Mouse (Mus musculus) adrenal gland, adult 2 months (tissue): ENCODE data around the gene H2afj. TPM values are rescaled to one million over a fixed set of nuclear protein-coding genes. Genes with fewer than 3 reads are reported as not detected.

ENCODE experiments used
- DNase-seq: peaks from one replicate; pipeline ENCODE4 v3.0.0; 2021
- polyA plus RNA-seq: library from polyadenylated mRNA; depleted of rRNA; stranded (reverse); fragments of >200 nt; gene quantifications from 2 replicates; pipeline ENCODE4 v1.2.3, GENCODE M21; 2012
- total RNA-seq, 2 experiments: library from RNA; stranded (reverse); gene quantifications; 2 replicates each; pipeline ENCODE4 v1.2.3; 2021

The H2afj gene
- total and polyA plus RNA-seq, 3 experiments = 168 to 681 (median 169) TPM

DNA sequence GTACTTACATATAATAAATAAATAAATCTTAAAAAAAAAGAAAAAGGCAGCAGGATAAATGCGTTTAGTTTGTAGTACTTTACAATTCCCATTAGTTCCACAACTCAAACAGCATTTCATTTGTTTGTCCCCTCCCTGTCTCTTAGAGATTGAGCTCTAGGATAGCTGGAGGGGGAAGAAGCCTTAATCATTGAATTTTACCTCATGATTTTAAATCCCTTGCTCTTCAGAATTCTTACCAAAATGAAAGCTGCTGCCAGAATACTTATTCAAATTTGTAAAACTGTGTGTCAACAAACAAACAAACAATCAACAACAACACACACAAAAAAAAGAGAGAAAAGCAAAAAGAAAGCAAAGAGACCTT lies 2.7 kb upstream of the H2afj start:
- no peak for DNase-seq

DNA sequence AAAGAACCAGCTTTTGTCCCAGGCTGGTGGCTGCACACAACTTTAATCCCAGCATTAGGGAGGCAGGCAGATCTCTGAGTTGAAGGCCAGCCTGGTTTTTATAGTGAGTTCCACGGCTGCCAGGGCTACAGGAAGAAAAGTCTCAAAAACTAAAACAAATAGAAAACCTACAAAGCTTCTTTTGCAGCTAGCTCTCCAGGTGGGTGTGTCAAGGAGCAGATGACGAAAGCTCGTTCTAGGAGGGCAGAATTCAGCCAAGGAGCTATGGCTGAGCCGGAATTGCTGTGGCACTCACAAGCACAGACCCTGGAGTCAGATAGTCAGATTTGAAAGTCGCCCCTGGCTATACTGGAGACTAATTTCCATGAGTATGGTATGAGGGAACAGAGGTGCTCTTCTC lies 1.2 kb upstream of the H2afj start:
- peak; percentile 26 for DNase-seq

DNA sequence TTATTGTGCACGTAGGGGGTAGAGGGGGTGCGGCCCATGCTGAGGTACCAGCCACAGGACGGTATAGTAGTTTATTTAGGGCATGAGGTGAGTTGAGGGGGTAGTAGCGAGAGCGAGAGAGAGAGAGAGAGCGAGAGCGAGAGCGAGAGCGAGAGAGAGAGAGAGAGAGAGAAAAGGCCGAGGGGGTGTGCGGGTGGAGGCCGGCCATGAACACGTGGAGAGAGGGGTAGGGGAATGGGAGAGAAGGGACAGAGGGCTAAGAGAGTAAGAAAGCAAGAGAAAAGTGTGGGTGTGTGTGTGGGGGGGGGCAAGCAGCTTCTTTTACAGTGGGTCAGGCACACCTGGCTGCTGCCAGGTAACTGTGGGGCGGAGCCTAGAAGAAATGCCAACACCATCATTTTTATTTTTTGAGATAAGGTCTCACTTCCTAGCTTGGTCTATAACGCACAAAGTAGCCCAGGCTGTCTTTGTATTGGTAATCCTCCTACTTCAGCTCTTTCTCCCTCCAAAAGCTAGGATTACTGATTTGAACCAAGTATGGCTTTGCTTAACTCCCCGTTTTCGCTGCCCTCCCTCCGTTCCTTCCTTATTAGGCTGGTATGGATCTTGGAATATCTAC lies 540 bp upstream of the H2afj start:
- DNase-seq = no peak

DNA sequence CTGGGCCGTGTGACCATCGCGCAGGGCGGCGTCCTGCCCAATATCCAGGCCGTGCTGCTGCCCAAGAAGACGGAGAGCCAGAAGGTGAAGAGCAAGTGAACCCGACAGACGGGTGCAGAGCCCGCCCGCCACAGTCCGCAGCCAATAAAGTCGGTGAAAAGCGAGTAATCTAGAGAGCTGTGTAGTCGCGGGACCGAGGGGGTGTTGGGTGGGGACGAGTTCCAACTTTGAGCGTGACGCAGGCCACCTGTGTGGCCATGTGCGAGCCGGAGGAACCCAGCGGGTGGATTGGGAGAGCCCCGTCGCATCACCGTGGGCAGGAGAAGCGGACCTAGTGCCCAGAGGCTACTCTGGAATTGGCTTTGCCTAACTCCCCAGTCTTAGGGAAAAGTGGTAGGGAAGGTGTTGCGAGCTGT lies 595 bp downstream of the H2afj start:
- DNase-seq = peak; percentile 65

DNA sequence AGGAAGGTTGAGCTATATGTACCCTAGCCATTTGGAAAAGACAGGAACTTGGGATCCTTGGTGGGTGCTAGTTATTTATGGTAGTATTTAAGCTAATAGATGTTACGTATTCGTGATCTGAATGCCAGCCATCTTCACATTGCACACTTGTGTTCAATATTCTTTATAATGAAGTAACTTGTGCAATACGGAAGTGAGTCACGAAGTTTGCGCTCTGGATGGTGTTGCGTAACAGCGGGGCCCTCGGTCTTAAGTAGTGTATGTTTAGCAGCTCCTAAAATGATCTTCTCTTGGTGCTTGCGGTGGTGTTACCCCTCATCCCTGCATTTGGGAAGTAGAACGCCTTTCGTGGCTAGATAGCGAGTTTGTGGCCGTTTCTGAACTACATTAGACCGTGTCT lies 1.0 kb downstream of the H2afj start:
- peak; percentile 72 for DNase-seq

DNA sequence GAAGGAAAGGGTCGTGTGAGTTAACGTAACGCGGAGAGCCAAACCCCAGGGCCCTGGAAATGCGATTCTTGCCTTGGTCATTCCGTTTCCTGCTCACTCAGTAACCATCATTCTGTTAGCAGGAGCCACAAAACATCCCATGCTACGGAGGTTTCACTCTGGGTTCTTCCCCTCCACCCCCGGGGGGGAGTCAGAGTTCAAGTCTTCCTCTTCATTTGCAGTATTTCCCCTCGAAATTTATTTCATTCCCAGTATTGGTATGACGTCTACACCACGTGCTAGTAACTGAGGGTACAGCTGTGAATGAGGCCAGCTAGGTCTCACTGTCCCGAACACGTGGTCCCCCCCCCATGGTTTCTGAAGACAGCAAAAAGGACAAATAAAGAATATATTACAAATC lies 1.6 kb downstream of the H2afj start:
- no peak for DNase-seq

DNA sequence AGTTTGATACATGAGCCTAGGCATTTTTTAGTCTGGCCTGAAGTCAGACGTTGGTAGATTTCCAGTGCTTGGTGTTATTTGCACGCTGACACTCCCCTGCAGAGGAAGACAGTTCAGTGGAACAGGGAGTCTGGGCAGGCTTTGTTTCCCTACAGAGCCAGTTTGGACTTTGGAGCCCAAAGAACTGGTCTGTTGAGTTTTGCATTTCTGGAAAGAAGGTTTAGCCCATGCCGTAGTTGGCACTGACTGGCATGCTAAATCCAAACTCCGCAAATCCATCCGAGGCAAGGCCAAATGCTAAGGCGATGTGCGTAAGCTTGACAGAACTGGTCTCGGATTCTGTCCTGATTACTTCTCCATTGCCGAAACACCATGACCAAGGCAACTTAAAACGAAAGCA lies 3.2 kb downstream of the H2afj start:
- DNase-seq = no peak

DNA sequence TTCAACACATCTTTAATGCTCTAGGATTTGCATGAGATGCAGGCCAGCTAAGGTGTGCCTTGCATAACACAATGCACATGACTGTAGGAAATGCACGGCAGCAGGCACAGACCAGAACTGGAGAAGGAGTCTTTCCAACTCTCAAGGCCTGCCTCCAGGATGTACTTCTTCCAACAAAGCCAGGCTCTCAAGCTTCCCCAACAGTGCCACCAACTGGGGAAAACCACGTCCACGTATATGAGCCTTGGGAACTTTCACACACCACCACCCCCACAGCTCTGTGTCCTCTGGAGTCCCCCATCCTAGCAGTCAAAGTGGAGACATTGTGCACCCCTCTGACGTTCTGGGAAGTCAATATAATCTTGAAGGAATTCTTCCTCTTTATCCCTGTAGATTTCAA lies 5.1 kb downstream of the H2afj start:
- DNase-seq = peak; percentile 33

DNA sequence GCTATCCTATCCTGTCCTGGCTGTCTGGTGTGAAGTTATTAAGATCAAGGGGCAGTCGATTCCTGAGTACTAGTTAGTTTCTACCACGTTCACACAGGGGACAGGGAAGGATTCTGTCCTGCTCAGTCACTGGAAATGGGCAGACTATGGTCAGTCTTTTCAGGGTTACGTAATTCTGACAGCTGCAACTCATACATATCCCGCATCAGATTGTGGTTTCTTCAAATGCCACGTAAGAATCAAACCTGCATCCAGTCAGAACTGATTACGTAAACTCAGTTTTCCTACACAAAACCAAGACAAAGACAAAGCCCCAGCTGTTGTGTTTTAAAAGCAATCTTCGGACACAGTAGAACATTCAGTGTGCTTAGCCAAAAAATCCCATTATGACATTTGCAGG lies 7.3 kb downstream of the H2afj start:
- DNase-seq = no peak

DNA sequence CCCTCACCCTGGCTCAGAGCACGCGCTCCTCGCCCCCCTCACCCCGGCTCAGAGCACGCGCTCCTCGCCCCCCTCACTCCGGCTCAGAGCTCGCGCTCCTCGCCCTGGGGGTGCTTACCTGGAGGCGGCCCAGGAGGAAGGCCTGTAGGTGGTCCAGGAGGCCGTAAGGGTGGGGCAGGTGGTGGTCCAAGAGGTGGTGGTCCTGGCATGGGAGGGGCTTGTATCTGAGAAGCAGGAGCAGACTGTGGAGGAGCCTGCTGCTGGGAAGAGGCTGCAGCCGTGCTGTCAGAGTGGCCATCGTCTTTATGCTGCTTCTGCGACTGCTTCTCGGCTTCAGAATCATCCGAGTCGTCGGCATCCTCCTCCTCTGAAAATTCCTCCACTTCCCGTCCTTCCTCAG lies 8.8 kb downstream of the H2afj start:
- no peak for DNase-seq

DNA sequence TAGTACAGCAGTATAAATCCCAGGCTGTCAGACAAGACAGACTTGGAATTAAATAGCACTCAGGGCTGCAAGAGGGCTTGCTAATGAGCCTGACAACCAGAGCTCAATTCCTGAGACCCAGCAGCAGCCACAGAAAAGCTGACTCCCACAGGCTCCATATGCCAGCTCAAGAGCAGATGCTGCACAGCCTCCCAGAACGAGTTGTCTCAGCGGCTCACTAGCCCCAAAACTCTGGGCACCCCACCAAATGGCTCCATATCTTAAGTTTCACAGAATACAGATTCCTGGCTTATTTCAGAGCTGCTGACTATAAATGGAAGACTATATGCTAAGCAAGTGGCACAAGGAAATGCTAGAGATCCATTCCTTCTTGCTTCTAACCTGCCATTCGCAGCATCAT lies 9.5 kb downstream of the H2afj start:
- no peak for DNase-seq

DNA sequence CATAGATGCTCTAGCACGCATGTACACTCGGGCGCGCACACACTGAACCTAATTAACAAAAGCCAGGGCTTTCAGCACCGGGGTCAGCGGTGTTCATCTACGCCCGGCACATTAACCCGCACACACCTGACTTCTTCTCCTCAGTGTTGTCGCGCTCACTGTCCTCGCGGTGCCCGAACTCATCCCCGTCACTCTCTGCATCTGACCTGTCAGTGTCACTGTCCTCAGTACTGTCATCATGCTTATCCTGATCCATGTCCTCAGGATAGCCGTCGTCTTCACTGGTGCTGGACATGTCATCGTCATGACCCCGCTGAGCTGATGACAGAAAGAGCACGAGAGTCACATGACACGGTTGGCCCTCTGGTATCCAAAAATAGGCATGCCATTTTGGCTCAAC lies 12.3 kb downstream of the H2afj start:
- no peak for DNase-seq

DNA sequence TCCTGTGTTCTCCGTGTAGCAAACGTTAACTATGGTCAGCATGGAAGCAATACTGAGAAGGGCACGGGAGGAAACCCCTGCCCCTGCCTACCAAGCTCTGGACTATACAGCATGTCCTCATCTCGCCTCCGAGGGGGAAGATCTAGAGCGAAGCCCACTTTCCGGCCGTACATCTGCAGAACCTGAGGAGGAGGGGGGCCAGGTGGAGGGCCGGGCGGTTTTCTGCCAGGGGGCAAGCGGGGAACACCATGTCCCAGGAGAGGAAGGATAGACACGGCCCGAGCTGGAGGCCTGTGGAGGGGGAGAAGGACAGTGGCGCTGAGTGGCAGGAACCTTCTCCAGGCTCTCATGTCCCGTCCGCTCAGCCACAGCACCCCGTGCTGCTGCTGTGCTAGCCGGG lies 13.0 kb downstream of the H2afj start:
- no peak for DNase-seq

DNA sequence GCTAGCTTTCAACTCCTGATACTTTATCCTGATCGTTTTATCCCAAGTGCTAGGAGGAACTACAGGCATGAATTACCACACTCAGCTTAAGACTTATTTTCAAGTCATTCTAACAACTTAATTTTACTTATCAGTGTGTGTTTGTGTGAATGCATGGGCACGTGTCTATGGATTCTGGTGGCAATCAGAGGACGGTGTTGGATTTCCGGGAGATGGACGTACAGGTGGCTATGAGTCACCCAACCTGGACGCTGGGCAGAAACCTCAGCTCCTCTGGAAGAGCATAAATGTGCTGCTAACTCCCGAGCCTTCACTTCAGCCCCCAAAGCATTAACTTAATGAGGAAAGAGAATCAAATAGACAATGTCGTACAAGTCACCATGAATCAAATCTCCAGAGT lies 16.9 kb downstream of the H2afj start:
- DNase-seq = no peak

DNA sequence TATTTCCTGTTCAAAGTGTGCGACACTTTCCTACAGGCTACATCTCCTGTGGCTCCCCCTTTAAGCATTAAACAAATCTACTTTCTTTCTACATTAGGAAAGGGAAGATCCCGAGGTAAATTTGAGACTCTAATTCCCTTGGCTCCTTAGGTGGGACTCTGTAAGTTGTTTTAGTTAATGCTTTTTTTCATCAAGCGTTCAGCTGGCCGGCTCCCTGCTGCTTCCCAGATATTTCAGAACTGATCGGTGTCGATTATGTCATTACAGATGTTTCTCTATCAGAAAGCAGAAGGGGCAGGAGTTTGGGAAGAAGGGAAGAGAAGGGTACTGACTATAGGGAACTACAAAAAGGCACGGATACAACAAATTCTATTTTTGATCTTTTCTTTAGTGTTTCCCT lies 19.1 kb downstream of the H2afj start:
- DNase-seq = no peak

DNA sequence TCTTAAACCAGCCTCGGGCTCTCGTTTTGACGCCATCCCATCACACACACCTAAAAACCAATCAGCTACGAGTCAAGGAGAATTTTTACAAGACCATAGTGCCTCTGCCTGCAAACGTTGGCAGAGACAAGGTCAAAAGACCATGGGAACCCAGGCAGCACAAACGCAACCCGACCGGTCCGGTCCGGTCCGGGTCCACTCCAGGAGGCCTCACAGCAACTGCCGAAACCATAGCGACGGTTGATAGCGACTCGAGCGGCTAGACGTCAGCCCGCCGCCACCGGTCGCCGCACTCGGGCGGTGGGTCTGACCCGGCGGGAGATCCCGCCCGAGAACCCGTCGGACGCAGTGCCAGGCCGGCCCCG lies 19.5 kb downstream of the H2afj start, which contains the start of gene BC049715:
Gene BC049715, plus strand, starts transcription at position 111 of the 365 bp plus-strand sequence.
- DNase-seq = no peak

DNA sequence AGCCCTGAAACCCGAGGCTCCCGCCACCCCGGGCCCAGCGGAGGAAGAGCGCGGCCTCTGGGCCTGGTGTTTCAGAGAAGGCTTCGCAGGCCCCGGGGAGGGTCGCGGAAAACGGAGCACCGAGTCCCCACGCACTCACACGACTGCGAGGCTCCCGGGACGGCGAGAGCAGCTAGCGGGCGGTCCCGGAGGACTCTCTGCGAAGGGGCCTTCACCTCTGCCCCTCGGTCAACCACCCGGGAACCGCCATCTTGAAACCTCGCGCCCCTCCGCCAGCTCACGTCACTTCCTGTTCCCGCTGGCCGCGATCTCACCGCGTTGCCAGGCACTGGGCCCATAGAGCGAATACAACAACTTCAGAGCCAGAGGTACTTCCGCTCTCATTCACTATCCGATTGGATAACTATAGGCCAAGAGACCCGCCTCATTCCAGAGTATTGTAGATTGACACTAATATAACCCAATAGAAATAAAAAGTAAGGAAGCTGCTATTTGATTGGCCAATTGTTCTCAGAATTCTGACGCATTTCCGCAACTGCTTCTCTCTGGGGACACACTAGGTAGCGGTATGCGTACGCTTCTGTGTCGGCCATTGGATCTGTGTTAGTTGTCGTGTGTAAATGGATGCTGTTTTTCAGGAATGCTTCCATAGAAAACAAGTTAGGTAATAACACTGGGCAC lies 20.0 kb downstream of the H2afj start, which contains the start of gene Wbp11:
Gene Wbp11, minus strand, starts transcription at position 353 of the 681 bp plus-strand sequence.
- peak; percentile 97 for DNase-seq

DNA sequence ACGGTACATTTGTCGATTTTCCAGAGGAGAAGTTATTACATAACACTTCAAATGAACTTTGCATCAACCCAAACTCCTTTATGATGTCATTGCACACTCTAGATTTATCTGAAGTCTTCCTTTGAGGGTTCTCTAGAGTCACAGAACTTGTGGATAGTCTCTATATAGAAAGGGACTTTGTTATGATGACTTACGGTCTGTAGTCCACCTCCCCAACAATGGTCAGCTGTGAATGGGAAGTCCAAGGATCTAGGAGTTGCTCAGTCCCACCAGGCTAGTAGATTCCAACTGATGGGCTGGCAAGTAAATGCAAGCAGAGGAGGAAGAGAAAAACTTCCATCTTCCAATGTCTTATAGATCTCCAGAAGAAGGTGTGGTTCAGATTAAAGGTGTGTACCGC lies 20.6 kb downstream of the H2afj start:
- DNase-seq = no peak

DNA sequence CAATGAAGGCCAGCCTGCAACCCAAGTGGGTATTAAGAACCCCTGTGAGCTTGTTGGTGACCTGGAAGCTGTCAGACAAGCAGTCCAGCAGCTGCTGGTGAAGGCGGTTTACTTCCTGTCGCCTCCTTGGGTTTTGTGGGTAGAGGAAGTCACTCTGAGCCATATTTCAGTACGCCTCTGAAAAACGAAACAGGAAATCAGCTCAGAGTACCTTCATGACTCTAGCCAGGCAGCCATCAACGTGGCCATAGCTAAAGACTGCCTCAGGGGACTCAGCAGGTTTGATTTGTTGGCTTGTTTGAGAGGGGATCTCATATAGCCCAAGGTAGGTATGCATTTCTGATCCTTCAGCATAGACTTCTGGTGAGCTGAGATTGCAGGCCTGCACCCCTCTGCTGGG lies 23.7 kb downstream of the H2afj start:
- no peak for DNase-seq

DNA sequence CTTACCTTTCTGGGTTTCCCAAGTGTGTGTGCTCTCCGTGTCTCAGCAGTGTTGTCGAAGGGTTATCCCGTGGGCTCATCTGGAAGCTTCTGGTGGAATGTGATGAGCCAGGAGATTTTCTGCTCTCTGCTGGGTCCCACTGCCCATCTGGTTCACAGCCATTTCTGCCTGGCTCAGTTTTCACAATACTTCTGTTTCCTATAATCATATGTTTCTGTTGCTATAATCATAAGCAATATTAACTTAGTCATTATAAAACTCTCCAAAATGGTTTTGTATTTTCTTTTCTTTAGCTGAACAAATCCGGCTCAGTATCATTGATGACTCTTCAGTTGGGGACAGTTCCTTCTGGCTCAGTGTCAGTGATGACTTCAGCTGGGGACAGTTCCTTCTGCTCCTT lies 27.3 kb downstream of the H2afj start, which contains the start of gene Smco3:
Gene Smco3, minus strand, starts transcription at position 101 of the 400 bp plus-strand sequence.
- no peak for DNase-seq

DNA sequence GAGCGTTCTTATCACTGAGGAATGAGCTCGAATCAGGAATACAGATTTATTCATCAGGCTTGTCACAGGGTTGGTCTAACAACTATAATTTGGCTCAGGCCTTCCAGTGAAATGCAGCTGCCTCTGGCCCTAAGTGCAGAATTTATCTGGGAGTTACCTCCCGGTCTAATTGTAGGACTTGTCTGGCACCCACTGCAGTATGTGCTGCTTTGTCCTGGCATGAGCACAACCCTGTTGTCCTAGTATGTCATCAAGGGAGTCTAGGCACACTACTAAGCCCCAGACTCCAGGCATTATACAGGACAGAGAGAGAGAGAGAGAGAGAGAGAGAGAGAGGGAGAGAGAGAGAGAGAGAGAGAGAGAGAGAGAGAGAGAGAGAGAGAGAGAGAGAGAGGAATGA lies 29.3 kb downstream of the H2afj start:
- DNase-seq = no peak

DNA sequence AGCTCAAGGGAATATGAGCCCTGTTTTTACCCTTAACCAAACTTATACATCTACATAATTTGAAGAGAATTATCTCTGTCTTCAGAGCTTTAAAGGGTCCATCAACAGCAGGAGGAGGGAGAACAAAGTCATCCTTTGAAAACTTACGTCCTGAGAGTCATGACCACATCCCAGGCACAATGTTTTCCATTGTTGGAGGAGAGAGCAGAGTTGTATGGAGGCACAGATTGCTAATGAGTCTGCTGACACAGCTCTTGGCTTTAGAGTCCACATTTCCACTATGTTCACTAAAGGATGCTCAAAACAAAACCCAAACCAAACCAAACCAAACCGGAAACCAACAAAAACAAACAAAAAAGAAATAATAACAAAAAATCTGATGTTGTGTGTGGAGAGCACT lies 36.9 kb downstream of the H2afj start:
- no peak for DNase-seq

DNA sequence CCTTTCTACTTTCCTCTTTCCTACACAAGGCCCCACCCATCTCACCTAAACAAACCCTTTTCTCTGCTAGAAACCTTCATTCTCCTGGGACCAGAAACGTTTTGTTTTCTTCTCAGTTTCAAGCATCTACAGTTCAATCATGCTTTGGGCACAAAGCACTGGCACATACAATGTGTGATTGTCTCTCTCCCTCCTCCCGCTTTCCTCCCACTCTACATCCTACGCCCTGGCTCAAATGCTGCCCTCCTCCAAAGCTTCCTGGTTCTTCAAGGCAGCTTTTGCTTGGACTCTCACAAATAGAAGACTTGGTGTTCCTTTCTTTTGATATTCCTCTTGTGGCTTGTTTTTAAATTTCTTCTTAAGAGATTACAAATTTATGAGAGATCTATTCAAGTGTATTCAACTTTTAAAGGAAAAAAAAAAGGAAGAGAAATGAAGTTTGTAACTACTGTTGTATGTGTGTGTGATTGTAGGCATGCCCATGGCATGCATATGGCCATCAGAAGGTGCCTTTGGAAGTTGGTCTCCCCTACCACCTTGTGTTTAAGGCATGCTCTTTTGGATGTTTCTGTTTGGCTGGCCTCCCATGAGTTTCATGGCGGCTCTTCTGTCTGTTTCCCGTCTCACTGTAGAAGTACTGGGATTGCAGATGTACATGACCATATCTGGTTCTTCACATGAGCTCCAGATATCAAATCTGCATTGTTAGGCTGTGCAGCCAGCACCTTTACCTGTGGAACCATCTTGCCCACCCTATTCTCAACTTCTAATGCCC lies 37.8 kb downstream of the H2afj start:
- DNase-seq = no peak
